Mouse (Mus musculus) MEL (cell line): Measurements from ENCODE around the gene Polr3gl.

Experiments
- GATA1 ChIP-seq: IDR thresholded peaks from 2 replicates; pipeline ENCODE4 v1.6.1; 2011; ENCODE audit warnings: low read depth, low read length, improper control_type of control experiment
- ZNF384 ChIP-seq: IDR thresholded peaks from 2 replicates; pipeline ENCODE4 v1.6.1; 2012; ENCODE audit warnings: low read depth, mild to moderate bottlenecking, inconsistent platforms, low read length, improper control_type of control experiment

- no peak for TF ChIP-seq ZNF384
- no peak for TF ChIP-seq GATA1
These were observed 45.2 kb downstream of the Polr3gl start for GRCm38 (mm10) chr3:96548824-96549223.
